Mouse (Mus musculus): ENCODE data around the gene Ngef. TPM values are rescaled to one million over a fixed set of nuclear protein-coding genes. Genes with fewer than 3 reads are reported as not detected.

The Ngef gene
- polyA plus RNA-seq (2014; fragmentation: Illumina TruSeq; extraction: RNeasy Lipid Tissue Mini Kit (QIAGEN cat#74804); ENCODE audit: low read depth, low replicate concordance) = 0.07 TPM

DNA sequence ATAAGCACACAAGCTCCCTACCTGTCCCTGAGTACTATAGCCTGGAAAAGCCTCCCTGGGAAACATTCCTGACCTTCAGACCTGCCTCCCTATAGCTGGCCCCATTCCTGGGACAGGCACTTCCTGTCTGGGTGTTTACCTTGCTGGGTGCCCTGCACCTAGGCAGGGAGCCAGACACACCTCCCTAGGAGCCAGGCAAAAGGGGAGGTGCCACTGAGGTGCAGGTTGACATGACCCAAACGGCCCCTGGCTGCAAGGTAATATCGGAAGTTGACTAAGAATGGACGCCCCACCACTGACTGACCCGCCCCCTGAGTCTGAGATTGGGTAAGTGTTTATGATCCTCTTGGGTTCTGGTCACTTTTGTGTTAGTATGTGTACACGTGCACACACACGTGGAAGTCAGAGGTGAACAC is at the start of gene Ngef:
TSS of gene Ngef (minus strand) at position 71 of the 416 bp plus-strand sequence.

DNA sequence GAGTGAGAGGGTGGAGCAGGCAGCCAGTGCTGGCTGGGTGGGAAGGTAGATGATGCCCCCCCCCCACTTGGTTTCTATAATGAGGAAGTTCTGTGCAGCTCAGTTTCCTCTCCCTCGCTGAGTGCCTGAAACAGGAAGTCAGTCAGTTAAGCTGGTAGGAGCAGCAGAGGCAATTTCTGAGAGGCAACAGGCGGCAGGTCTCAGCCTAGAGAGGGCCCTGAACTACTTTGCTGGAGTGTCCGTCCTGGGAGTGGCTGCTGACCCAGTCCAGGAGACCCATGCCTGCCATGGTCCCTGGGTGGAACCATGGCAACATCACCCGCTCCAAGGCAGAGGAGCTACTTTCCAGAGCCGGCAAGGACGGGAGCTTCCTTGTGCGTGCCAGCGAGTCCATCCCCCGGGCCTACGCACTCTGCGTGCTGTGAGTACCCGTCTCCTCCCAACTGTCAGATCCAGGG is 46.6 kb upstream of the Ngef start, which contains the start of gene Inpp5d:
TSS of gene Inpp5d (plus strand) at position 102 of the 458 bp plus-strand sequence.

DNA sequence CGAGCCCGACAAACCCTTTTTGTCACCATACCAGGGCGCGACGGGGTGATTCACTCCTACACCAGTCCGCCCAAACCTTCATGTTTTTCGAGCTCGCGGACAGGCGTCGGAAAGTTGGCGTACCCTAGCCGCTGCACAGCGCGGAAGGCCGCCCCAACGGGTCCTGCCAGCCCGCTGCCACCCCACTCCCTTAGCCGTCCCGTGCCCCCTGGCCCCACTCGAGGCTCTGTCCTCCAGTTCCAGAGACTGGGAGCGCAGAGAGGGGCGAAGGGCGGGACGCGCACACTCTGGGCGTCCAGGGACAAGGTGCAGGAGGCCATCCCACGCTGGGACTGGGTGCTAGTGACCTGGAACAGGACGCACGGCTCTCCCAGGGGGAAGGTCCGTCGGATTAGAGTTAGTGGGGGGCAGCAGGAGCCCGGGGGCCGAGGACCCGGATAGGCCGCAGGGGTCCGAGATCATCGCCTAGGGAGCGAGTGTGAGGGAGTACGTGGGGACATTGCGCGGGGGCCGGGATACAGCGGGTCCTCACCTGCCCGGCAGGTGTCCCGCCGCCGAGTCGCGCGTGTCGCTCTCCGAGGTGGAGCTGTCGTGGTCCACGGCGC is 64.0 kb downstream of the Ngef start, which contains the start of gene Neu2:
TSS of gene Neu2 (plus strand) at position 329 of the 605 bp plus-strand sequence.

DNA sequence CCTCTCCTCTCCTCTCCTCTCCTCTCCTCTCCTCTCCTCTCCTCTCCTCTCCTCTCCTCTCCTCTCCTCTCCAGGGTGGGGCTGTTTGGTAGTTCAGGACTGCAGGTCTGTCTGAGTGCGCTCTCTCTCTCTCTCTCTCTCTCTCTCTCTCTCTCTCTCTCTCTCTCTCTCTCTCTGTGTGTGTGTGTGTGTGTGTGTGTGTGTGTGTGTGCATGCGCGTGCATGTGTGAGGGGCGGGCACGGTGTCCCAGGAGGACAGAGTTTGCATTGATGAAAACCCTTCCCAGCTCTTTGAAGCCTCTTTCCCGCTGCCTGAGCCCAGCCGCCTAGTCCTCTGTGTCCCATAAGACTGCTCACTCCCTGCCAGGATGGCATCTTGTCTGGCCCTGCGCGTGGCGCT is 103.7 kb downstream of the Ngef start, which contains the start of gene Snorc:
TSS of gene Snorc (plus strand) at position 301 of the 400 bp plus-strand sequence.

Other genes with a start within 250 kb of the Ngef start
- gene Gigyf2, start 246.9 kb downstream of the Ngef start, polyA plus RNA-seq (2014; fragmentation: Illumina TruSeq; extraction: RNeasy Lipid Tissue Mini Kit (QIAGEN cat#74804); ENCODE audit: low read depth, low replicate concordance) = 72.2 TPM
- 0.17 TPM for gene Kcnj13, start 179.1 kb downstream of the Ngef start, polyA plus RNA-seq (2014; fragmentation: Illumina TruSeq; extraction: RNeasy Lipid Tissue Mini Kit (QIAGEN cat#74804); ENCODE audit: low read depth, low replicate concordance)
- gene Snorc, start 103.6 kb downstream of the Ngef start, polyA plus RNA-seq (2014; fragmentation: Illumina TruSeq; extraction: RNeasy Lipid Tissue Mini Kit (QIAGEN cat#74804); ENCODE audit: low read depth, low replicate concordance) = not detected
- gene Neu2, start 64.0 kb downstream of the Ngef start, polyA plus RNA-seq (2014; fragmentation: Illumina TruSeq; extraction: RNeasy Lipid Tissue Mini Kit (QIAGEN cat#74804); ENCODE audit: low read depth, low replicate concordance) = 0.17 TPM
- 3.3 TPM for gene Inpp5d, start 46.4 kb upstream of the Ngef start, polyA plus RNA-seq (2014; fragmentation: Illumina TruSeq; extraction: RNeasy Lipid Tissue Mini Kit (QIAGEN cat#74804); ENCODE audit: low read depth, low replicate concordance)
- gene Atg16l1, start 182.0 kb upstream of the Ngef start, polyA plus RNA-seq (2014; fragmentation: Illumina TruSeq; extraction: RNeasy Lipid Tissue Mini Kit (QIAGEN cat#74804); ENCODE audit: low read depth, low replicate concordance) = 8.7 TPM
- 3.2 TPM for gene Sag, start 229.8 kb upstream of the Ngef start, polyA plus RNA-seq (2014; fragmentation: Illumina TruSeq; extraction: RNeasy Lipid Tissue Mini Kit (QIAGEN cat#74804); ENCODE audit: low read depth, low replicate concordance)